Mouse (Mus musculus) forebrain, embryonic 13.5 days (tissue): ENCODE results near the gene Rbm17. TPM values are rescaled to one million over a fixed set of nuclear protein-coding genes. Genes with fewer than 3 reads are reported as not detected.

Experiments
- ATAC-seq: fragments of 200-750 bp; cut with Nextera tagmentation; 2 replicates; pipeline ENCODE4 v1.8.0; 2017
- H3K27ac ChIP-seq: fragments of 300-500 bp; sonication (generic); 2 replicates; pipeline ENCODE4 v1.5.1; 2015; ENCODE audit warnings: inconsistent platforms, mild to moderate bottlenecking, moderate library complexity
- H3K27me3 ChIP-seq: fragments of 300-500 bp; sonication (generic); 2 replicates; pipeline ENCODE4 v1.6.1; 2015; ENCODE audit warnings: mild to moderate bottlenecking, inconsistent platforms
- H3K36me3 ChIP-seq: fragments of 300-500 bp; sonication (generic); 2 replicates; pipeline ENCODE4 v1.6.1; 2015; ENCODE audit warnings: mild to moderate bottlenecking, inconsistent platforms; ENCODE audit not compliant: poor library complexity, severe bottlenecking
- H3K4me1 ChIP-seq: fragments of 300-500 bp; sonication (generic); 2 replicates; pipeline ENCODE4 v1.6.1; 2015; ENCODE audit warnings: inconsistent platforms
- H3K4me2 ChIP-seq: fragments of 300-500 bp; sonication (generic); 2 replicates; pipeline ENCODE4 v1.6.1; 2015; ENCODE audit warnings: inconsistent platforms, mild to moderate bottlenecking, moderate library complexity
- H3K4me3 ChIP-seq: fragments of 300-500 bp; sonication (generic); 2 replicates; pipeline ENCODE4 v1.5.1; 2015; ENCODE audit warnings: mild to moderate bottlenecking, inconsistent platforms
- H3K9ac ChIP-seq: fragments of 300-500 bp; sonication (generic); 2 replicates; pipeline ENCODE4 v1.6.1; 2015; ENCODE audit warnings: mild to moderate bottlenecking, inconsistent platforms
- H3K9me3 ChIP-seq: fragments of 300-500 bp; sonication (generic); replicated peaks from 2 replicates; pipeline ENCODE4 v1.6.1; 2016; ENCODE audit warnings: inconsistent platforms
- WGBS: fragments of 180-500 bp; shearing (Covaris S2); methylation state at CpG from one replicate; pipeline ENCODE4 v1.1.7; 2015; 5-methylcytosine and 5-hydroxymethylcytosine counted together
- polyA plus RNA-seq: library from polyadenylated mRNA; unstranded; fragments of >200 nt; fragmentation: Nextera tagmentation; extraction: Ambion mirVana; gene quantifications from 2 replicates; pipeline ENCODE4 v1.2.1, GENCODE M21; 2015

The Rbm17 gene
- polyA plus RNA-seq, 1 experiment from 2014 or later = 167 TPM

DNA sequence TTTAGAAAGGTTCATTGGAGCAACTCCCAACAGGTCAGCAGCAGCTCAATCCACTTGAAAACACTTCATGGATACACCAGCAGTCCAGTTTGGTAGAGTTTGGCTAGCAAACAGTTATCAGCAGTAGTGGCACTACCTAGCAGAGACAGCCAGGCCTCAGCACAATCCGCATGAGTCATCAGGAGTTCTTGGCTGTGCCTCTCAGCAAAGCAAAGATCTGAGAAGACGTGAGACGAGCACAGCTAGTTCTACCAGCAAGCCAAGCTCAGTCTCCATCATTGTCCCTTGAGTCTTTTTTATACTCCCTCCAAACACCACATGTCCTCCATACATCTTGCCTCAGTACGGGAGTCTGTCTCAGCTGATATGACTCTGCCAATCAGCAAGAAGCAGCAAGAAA lies 24.6 kb downstream of the Rbm17 start:
- H3K27ac ChIP-seq = no peak overlapping the region
- no peak overlapping the region for H3K9ac ChIP-seq
- H3K27me3 ChIP-seq = no peaks in the 10 kb centered on the region
- no peak overlapping the region for H3K4me3 ChIP-seq
- WGBS = 98% methylated on average over 4 of the region's 4 CpGs
- no peaks in the 10 kb centered on the region for H3K4me1 ChIP-seq
- no peak for ATAC-seq
- no peak overlapping the region for H3K4me2 ChIP-seq
- H3K9me3 ChIP-seq = no peaks in the 10 kb centered on the region
- peaks cover 27% of the 10 kb centered on the region for H3K36me3 ChIP-seq

DNA sequence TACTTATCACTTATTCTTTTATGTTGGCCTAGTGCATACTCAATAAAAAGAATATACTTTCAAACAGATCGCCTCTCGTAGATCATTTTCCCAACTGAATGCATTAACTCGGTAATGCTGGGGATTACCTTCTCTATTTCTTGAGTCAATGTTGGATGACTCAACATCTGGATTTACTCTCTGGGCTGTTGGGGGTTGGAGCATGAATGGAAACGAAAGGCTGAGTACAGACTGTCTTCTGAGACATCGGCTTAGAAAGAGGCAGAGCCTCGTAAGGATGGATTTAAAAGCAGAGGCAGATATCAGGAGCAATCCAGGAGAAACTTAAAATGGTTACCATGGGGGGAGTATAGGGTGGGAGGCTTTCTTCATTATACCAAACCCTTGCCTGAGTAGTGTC lies 25.8 kb downstream of the Rbm17 start:
- H3K36me3 ChIP-seq = peaks cover 17% of the 10 kb centered on the region
- no peak overlapping the region for H3K27ac ChIP-seq
- 92% methylated on average over 6 of the region's 6 CpGs for WGBS
- ATAC-seq = no peak
- no peak overlapping the region for H3K4me3 ChIP-seq
- no peak overlapping the region for H3K4me2 ChIP-seq
- H3K9me3 ChIP-seq = no peaks in the 10 kb centered on the region
- no peaks in the 10 kb centered on the region for H3K27me3 ChIP-seq
- no peak overlapping the region for H3K9ac ChIP-seq
- H3K4me1 ChIP-seq = no peaks in the 10 kb centered on the region

DNA sequence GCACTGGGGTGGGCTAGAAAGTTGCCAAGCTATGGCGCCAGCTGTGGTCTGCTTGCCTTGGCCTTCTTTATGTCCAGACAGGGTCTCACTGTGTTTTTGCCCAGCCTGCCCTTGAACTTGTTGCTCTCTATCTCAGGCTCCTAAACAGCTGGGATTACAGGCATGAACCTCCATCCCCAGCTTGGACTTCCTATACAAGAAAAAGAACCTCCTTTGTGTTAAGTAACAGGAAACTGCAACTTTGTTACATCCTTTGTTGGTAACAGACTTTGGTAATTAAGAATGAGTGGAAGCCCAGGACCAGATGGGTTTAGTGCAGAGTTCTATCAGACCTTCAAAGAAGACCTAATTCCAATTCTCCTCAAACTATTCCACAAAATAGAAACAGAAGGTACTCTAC lies 30.3 kb downstream of the Rbm17 start:
- no peaks in the 10 kb centered on the region for H3K27me3 ChIP-seq
- H3K4me1 ChIP-seq = no peaks in the 10 kb centered on the region
- H3K36me3 ChIP-seq = no peaks in the 10 kb centered on the region
- H3K4me2 ChIP-seq = no peak overlapping the region
- no peak overlapping the region for H3K9ac ChIP-seq
- no peaks in the 10 kb centered on the region for H3K9me3 ChIP-seq
- no peak for ATAC-seq
- 100% methylated on average over 1 of the region's 1 CpGs for WGBS
- H3K27ac ChIP-seq = no peak overlapping the region
- no peak overlapping the region for H3K4me3 ChIP-seq

DNA sequence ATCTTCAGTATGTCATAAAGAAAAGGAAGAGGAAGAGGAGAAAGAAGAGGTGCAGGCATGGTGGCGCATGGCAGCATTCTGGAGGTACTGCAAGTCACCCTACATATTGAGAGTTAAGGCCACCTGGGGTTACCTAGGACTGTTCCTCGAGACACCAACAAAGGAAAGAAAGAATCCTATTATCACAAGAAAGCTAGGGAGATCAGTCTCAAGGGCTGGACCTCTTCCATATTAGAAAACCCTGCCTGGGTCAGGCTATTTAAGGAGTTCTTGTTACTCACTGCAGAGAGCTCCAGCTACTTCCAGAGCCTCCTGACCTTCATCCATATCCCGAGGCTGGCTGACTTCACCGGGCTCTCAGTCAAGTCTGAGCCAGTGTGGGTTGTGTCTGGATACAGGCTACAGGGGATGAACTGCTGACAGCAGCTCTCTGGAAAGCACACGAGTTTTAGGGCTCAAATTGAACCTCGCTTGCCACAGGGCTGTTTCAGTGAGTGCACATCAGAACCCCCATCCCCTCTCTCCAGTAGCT lies 32.9 kb downstream of the Rbm17 start:
- H3K4me3 ChIP-seq = no peak overlapping the region
- ATAC-seq = no peak
- no peaks in the 10 kb centered on the region for H3K27me3 ChIP-seq
- no peak overlapping the region for H3K27ac ChIP-seq
- no peak overlapping the region for H3K4me2 ChIP-seq
- H3K9me3 ChIP-seq = no peaks in the 10 kb centered on the region
- H3K36me3 ChIP-seq = no peaks in the 10 kb centered on the region
- 46% methylated on average over 6 of the region's 6 CpGs for WGBS
- no peak overlapping the region for H3K9ac ChIP-seq
- no peaks in the 10 kb centered on the region for H3K4me1 ChIP-seq

DNA sequence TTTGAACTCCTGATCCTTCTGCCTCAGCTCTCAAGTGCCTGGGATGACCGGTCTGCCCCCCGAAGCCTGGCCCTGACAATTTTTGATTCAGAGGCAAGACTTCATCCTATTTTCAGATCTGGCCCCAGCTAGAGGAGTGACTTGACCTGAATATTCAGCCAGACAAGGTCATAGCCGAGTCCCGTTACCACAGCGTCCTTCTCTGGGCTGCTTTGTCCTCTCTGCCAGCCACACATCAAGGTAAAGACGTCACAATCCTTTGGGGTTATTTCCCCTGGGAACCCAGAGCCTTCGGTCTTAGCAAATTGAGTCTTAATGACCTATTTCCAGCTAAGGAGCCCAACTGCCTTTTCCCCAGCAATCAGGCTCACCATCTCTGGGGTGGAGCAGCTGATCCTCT lies 35.5 kb downstream of the Rbm17 start:
- ATAC-seq = no peak
- no peak overlapping the region for H3K27ac ChIP-seq

DNA sequence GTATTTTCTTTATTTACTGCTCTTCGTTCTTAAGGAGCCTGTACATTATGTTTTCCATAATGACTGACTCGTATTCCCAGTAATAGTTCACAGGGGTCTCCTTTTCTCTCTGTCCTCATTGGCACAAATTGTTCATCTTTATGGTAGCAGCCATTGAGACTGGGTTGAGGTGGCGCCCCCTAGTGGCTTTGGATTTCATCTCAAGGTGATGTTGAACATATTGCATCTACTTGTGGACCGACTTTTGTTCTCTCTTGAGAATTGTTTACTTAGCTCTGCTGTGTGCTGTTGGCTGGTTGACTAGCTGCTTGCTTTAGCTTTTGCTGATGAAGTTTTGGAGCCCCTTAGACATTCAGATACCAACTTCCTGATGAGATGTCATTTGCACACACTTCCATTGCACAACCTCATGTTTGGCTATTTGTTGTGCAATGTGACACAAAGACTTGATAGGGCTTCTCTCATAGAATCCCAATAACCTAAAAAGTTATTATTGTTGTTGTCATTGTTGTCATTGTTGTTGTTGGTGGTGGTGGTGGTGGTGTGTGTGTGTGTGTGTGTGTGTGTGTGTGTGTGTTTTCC lies 36.1 kb downstream of the Rbm17 start:
- Histone ChIP-seq H3K4me1 (no peaks in the 10 kb centered on the region), H3K4me3 (no peak overlapping the region), H3K27me3 (no peaks in the 10 kb centered on the region), H3K27ac (no peak overlapping the region), H3K9ac (no peak overlapping the region), H3K36me3 (no peaks in the 10 kb centered on the region), H3K4me2 (no peak overlapping the region), H3K9me3 (no peaks in the 10 kb centered on the region)
- no peak for ATAC-seq
- WGBS = 66% methylated on average over 4 of the region's 4 CpGs

More for the DNA sequence above, 35.5 kb downstream of the Rbm17 start:
- Histone ChIP-seq H3K9ac (no peak overlapping the region), H3K4me2 (no peak overlapping the region), H3K27me3 (no peaks in the 10 kb centered on the region), H3K9me3 (no peaks in the 10 kb centered on the region), H3K36me3 (no peaks in the 10 kb centered on the region), H3K4me3 (no peak overlapping the region), H3K4me1 (no peaks in the 10 kb centered on the region)
- WGBS = 92% methylated on average over 7 of the region's 7 CpGs

DNA sequence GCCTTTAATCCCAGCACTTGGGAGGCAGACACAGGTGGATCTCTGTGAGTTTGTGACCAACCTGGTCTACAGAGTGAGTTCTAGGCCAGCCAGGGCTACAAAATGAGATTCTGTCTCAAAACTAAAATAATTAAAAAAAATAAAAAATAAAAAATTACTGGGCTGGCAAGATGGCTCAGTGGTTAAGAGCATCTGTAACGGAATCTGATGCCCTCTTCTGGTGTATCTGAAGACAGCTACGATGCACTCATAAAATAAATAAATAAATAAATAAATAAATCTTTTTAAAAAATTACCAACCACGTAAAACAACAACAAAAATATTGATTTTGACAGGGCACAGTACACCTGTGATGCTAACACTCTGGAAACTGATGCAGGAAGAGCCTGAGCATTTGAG lies 37.1 kb downstream of the Rbm17 start:
- 89% methylated on average over 3 of the region's 3 CpGs for WGBS
- H3K36me3 ChIP-seq = no peaks in the 10 kb centered on the region
- no peak overlapping the region for H3K4me2 ChIP-seq
- no peak overlapping the region for H3K4me3 ChIP-seq
- no peaks in the 10 kb centered on the region for H3K4me1 ChIP-seq
- H3K27me3 ChIP-seq = no peaks in the 10 kb centered on the region
- H3K9me3 ChIP-seq = no peaks in the 10 kb centered on the region
- H3K27ac ChIP-seq = no peak overlapping the region
- H3K9ac ChIP-seq = no peak overlapping the region
- no peak for ATAC-seq

DNA sequence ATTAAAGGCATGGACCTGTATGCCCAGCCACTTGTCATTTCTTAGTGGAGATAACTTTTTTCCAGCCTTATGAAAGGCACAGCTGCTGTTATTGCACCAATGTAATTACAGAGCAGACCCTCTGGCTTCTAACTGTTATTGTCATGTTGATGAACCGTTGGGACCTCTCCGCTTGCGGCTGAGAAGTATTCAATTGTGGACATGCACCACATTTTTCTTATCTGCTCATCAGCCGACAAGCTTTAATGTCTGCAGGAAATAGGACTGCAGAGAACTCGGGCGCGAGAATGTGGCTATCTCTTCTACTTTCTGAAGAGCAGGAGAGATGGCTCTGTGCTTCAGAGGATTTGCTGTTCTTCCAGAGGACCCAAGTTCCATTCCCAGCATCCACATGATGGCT lies 37.7 kb downstream of the Rbm17 start:
- H3K27me3 ChIP-seq = no peaks in the 10 kb centered on the region
- no peak for ATAC-seq
- H3K4me2 ChIP-seq = no peak overlapping the region
- no peak overlapping the region for H3K27ac ChIP-seq
- H3K9me3 ChIP-seq = no peaks in the 10 kb centered on the region
- no peaks in the 10 kb centered on the region for H3K4me1 ChIP-seq
- H3K9ac ChIP-seq = no peak overlapping the region
- no peaks in the 10 kb centered on the region for H3K36me3 ChIP-seq
- no peak overlapping the region for H3K4me3 ChIP-seq
- 80% methylated on average over 7 of the region's 7 CpGs for WGBS

DNA sequence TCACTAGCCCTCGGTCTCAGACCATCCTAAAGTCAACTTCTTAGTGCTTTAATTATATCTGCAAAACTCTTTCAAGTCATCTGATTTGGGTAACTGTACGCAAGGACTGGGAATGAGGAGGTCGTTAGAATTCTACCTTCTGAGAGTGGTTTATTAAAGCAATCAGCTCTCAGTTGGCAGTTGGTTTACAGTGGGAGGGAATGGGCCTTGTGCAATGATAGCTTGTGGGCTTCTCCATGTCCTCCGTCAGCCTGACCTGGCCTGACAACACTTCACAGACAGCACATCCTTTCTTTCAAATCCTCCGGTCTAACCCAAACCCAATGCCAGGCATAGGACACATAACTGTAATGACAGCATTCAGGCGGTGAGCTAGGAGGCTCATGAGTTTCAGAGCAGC lies 39.2 kb downstream of the Rbm17 start:
- Histone ChIP-seq H3K9me3 (no peaks in the 10 kb centered on the region), H3K36me3 (no peaks in the 10 kb centered on the region), H3K27ac (no peak overlapping the region), H3K4me1 (no peaks in the 10 kb centered on the region), H3K27me3 (no peaks in the 10 kb centered on the region), H3K4me3 (no peak overlapping the region), H3K4me2 (no peak overlapping the region), H3K9ac (no peak overlapping the region)
- WGBS = 86% methylated on average over 6 of the region's 6 CpGs
- no peak for ATAC-seq

DNA sequence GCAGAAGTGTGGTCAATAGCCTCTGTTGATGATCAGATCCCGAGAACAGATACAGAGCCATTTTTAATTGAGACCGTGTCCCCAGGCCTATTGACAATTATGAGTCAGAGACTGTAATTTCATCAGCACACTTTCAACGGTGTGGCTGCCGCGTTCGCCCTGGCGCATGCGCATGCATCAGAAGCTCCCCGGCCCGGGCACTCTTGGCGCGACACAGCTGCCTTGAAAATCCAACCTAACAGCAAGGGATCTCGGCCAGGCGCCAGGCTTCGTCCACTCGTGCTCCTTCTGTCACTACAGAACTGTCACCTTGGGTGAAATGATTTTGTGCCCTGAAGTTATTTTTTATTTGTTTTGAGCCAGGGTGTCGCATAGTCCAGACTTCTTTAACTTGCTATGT lies 40.7 kb downstream of the Rbm17 start:
- no peak overlapping the region for H3K27ac ChIP-seq
- no peak for ATAC-seq
- no peaks in the 10 kb centered on the region for H3K36me3 ChIP-seq
- H3K27me3 ChIP-seq = no peaks in the 10 kb centered on the region
- WGBS = 93% methylated on average over 17 of the region's 17 CpGs
- H3K4me3 ChIP-seq = no peak overlapping the region
- H3K9me3 ChIP-seq = no peaks in the 10 kb centered on the region
- no peak overlapping the region for H3K4me2 ChIP-seq
- no peaks in the 10 kb centered on the region for H3K4me1 ChIP-seq
- H3K9ac ChIP-seq = no peak overlapping the region

DNA sequence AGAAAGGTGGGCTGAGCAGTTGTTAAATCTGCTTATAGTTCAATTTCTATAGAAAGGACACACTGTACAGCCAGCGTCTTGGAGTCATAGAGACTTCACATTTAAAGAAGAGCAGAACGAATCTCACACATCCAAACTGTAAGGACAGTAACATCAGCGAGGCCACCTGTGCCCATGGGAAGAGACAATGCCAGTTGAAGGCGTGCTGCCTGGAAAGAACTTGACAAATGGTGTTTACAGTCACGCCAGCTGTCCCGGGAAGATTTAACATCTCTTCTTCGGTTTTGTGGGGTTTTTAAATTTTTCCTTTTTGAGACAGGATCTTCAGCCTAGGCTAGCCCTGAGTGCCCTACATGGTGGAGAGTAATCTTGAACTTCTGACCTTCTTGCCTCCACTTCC lies 45.3 kb downstream of the Rbm17 start:
- no peaks in the 10 kb centered on the region for H3K36me3 ChIP-seq
- peaks cover 16% of the 10 kb centered on the region for H3K27me3 ChIP-seq
- no peak overlapping the region for H3K4me3 ChIP-seq
- no peak for ATAC-seq
- no peak overlapping the region for H3K27ac ChIP-seq
- H3K9ac ChIP-seq = no peak overlapping the region
- no peak overlapping the region for H3K4me2 ChIP-seq
- H3K9me3 ChIP-seq = no peaks in the 10 kb centered on the region
- 89% methylated on average over 7 of the region's 7 CpGs for WGBS
- peaks cover 6% of the 10 kb centered on the region for H3K4me1 ChIP-seq

DNA sequence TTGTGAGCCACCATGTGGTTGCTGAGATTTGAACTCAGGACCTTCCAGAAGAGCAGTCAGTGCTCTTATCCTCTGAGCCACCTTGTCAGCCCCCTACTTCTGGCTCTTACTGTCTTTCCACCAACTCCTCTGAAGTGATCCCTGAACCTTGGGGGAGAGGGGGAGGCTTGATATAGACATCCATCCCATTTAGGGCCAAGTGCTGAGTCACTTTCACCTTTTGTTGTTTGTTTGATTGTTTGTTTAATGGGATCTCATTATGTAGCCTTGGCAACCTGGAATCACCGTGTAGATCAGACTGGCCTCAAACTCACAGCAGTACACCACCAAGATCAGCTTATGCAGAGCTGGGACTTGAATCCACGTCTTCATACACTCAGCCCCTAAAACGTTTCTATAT lies 46.7 kb downstream of the Rbm17 start:
- WGBS = 60% methylated on average over 3 of the region's 3 CpGs
- Histone ChIP-seq H3K4me2 (no peak overlapping the region), H3K27ac (no peak overlapping the region), H3K9ac (no peak overlapping the region), H3K36me3 (no peaks in the 10 kb centered on the region), H3K4me1 (peaks cover 20% of the 10 kb centered on the region), H3K9me3 (no peaks in the 10 kb centered on the region), H3K27me3 (peaks cover 30% of the 10 kb centered on the region), H3K4me3 (no peak overlapping the region)
- ATAC-seq = no peak

DNA sequence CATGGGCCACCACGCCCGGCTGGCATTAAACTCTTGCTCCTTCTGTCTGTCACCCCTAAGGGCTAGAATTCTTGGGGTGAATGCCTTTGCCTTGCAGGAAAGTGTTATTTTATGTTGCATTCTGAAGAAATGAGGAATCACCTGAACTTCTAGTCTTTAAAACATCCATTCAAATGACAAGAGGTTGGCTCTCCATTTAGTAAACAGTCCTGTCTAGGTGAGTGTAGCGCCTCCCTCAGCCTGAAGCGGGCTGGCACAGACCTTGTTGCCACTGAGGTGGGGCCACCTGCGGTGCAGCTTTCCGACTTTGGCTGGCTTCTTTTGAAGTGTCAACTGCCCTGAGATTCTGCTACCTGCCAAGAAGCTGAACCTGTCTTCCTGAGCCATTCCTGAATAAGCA lies 48.6 kb downstream of the Rbm17 start:
- Histone ChIP-seq H3K4me3 (no peak overlapping the region), H3K9me3 (no peaks in the 10 kb centered on the region), H3K9ac (no peak overlapping the region), H3K4me1 (peaks cover 22% of the 10 kb centered on the region), H3K4me2 (no peak overlapping the region), H3K36me3 (no peaks in the 10 kb centered on the region), H3K27ac (no peak overlapping the region), H3K27me3 (peaks cover 33% of the 10 kb centered on the region)
- no peak for ATAC-seq
- WGBS = 56% methylated on average over 6 of the region's 6 CpGs
